8 mouse cellular contexts compared by ENCODE assay signal in genomic region chrX:56609285-56609622, GRCm38 (mm10). TPM values are rescaled to one million over a fixed set of nuclear protein-coding genes. Genes with fewer than 3 reads are reported as not detected.
DNase-seq lines count a peak whose midpoint lies in the region; ATAC-seq and TF ChIP-seq lines count a peak whose summit lies in the region.

No protein-coding gene starts in this region.

- H3K4me1 ChIP-seq in CH12.LX (ENCODE audit: control insufficient read depth in 1 of 2, insufficient read depth in 2 of 2), result peaks cover 9 to 10% of the 10 kb centered on the region in 2 experiments; a peak in 2 of 4 replicates
- peaks cover 5% of the 10 kb centered on the region; the same call in 1 of the 2 replicates for H3K4me1 ChIP-seq in forebrain, embryonic 15.5 days
- peaks cover 4% of the 10 kb centered on the region; the same call in 1 of the 2 replicates for H3K4me1 ChIP-seq in liver, postnatal 0 days (ENCODE audit: insufficient read depth)

- H3K27me3 ChIP-seq in CH12.LX (replicated peaks), result no peaks in the 10 kb centered on the region
- H3K27me3 ChIP-seq in forebrain, embryonic 15.5 days, result no peaks in the 10 kb centered on the region
- H3K27me3 ChIP-seq in liver, postnatal 0 days (ENCODE audit: insufficient read depth, low read length), result no peaks in the 10 kb centered on the region

- peak overlapping the region; percentile 86 for H3K27ac ChIP-seq in gastrocnemius, adult 2 months
- H3K27ac ChIP-seq in CH12.LX (ENCODE audit: insufficient read depth, low read depth), result no peak overlapping the region
- H3K27ac ChIP-seq in forebrain, embryonic 15.5 days (replicated peaks), result peak overlapping the region; percentile 82
- H3K27ac ChIP-seq in liver, postnatal 0 days (ENCODE audit: low read depth), result no peak overlapping the region

- whole genome bisulfite sequencing in forebrain, embryonic 15.5 days, result 27% methylated on average over 7 of the region's 7 CpGs
- WGBS in liver, postnatal 0 days (ENCODE audit: insufficient replicate concordance), result 21% methylated on average over 7 of the region's 7 CpGs

- H3K9ac ChIP-seq in CH12.LX (ENCODE audit: insufficient read depth, low read depth), result peak overlapping the region; percentile 37; the same call in 1 of the 2 replicates
- peak overlapping the region; percentile 66; the same call in 1 of the 2 replicates for H3K9ac ChIP-seq in forebrain, embryonic 15.5 days (replicated peaks)
- peak overlapping the region; percentile 72 for H3K9ac ChIP-seq in liver, postnatal 0 days (replicated peaks)

- no peak for DNase-seq in gastrocnemius, adult 2 months
- no peak for DNase-seq in gastrocnemius, postnatal 4 days (ENCODE audit: low spot score in 2 of 2)
- no peak for DNase-seq in CH12.LX (ENCODE audit: extremely low read depth)
- DNase-seq in liver, postnatal 0 days, result no peak
- DNase-seq in adrenal gland, postnatal 14 days, result no peak
- DNase-seq in left cerebral cortex, postnatal 36 days (ENCODE audit: low spot score in 2 of 2), result no peak
- DNase-seq in frontal cortex, postnatal 25 days (ENCODE audit: low spot score in 2 of 2), result no peak

- no peaks in the 10 kb centered on the region for H3K79me2 ChIP-seq in CH12.LX (replicated peaks; ENCODE audit: control insufficient read depth, extremely low read depth, insufficient read depth, poor library complexity, severe bottlenecking)

- ATAC-seq in forebrain, embryonic 15.5 days (replicated peaks), result no peak
- ATAC-seq in liver, postnatal 0 days, result no peak; the same call in 1 of the 2 replicates

- intact Hi-C loops in gastrocnemius, adult 2 months (cut with DNase I), result no loop called here
- intact Hi-C loops in left cerebral cortex, postnatal 36 days (cut with DNase I), result no loop called here

- no peak for TF ChIP-seq CTCF in gastrocnemius, adult 2 months (IDR thresholded peaks at IDR 0.05)
- no peak for TF ChIP-seq CTCF in CH12.LX (conservative IDR thresholded peaks at IDR 0.05 in 1 of 2, IDR thresholded peaks at IDR 0.05 in 1 of 2; ENCODE audit: low read depth in 2 of 2, low read length in 2 of 2)
- TF ChIP-seq CTCF in liver, postnatal 0 days (IDR thresholded peaks at IDR 0.05; ENCODE audit: low read depth), result no peak

- no peak for TF ChIP-seq POLR2A in CH12.LX (IDR thresholded peaks at IDR 0.05; ENCODE audit: low read depth, low read length)

- TF ChIP-seq RAD21 in CH12.LX (IDR thresholded peaks at IDR 0.05; ENCODE audit: low read depth, low read length), result no peak

- dilution Hi-C loops in CH12.LX (cut with MboI; ENCODE audit: extremely low pct_ligation_motif_present, extremely low pct_unique_long_range_greater_than_20kb, low sequenced_read_pairs), result no loop called here

- peak overlapping the region; percentile 85 for H3K4me3 ChIP-seq in gastrocnemius, adult 2 months
- H3K4me3 ChIP-seq in CH12.LX (replicated peaks in 1 of 3; ENCODE audit: low read depth in 2 of 3, low read length in 2 of 3, poor library complexity in 1 of 3), result peak overlapping the region; percentile 32 to 66 (median 49)
- H3K4me3 ChIP-seq in forebrain, embryonic 15.5 days, result peak overlapping the region; percentile 63
- H3K4me3 ChIP-seq in liver, postnatal 0 days (ENCODE audit: low read depth, low read length), result peak overlapping the region; percentile 73

- in situ Hi-C loops in CH12.LX (cut with MboI; ENCODE audit: low pct_ligation_motif_present, low pct_unique_long_range_greater_than_20kb, low sequenced_read_pairs), result no loop called here

- no peaks in the 10 kb centered on the region for H3K36me3 ChIP-seq in CH12.LX (replicated peaks in 1 of 2; ENCODE audit: control insufficient read depth in 1 of 2, insufficient read depth in 1 of 2, low read length in 1 of 2)
- H3K36me3 ChIP-seq in forebrain, embryonic 15.5 days, result no peaks in the 10 kb centered on the region
- H3K36me3 ChIP-seq in liver, postnatal 0 days (replicated peaks; ENCODE audit: insufficient read depth, low read length), result no peaks in the 10 kb centered on the region

- no peak for TF ChIP-seq EP300 in CH12.LX (IDR thresholded peaks at IDR 0.05; ENCODE audit: low read length)
- no peak for TF ChIP-seq EP300 in liver, postnatal 0 days (IDR thresholded peaks at IDR 0.05; ENCODE audit: low read depth)

- H3K4me2 ChIP-seq in CH12.LX (ENCODE audit: insufficient read depth, low read depth, poor library complexity, severe bottlenecking), result peak overlapping the region; percentile 57; the same call in 1 of the 2 replicates
- peak overlapping the region; percentile 43 for H3K4me2 ChIP-seq in forebrain, embryonic 15.5 days (replicated peaks)
- H3K4me2 ChIP-seq in liver, postnatal 0 days (ENCODE audit: low read depth, low read length), result peak overlapping the region; percentile 82

- H3K9me3 ChIP-seq in CH12.LX (replicated peaks; ENCODE audit: low read length), result no peaks in the 10 kb centered on the region
- no peaks in the 10 kb centered on the region for H3K9me3 ChIP-seq in forebrain, embryonic 15.5 days
- H3K9me3 ChIP-seq in liver, postnatal 0 days (ENCODE audit: low read length), result no peaks in the 10 kb centered on the region

TF ChIP-seq in CH12.LX, 34 proteins besides CTCF, POLR2A, EP300 and RAD21:
- TF ChIP-seq IRF4 (IDR thresholded peaks at IDR 0.05; ENCODE audit: low read depth, low read length) (no peak), MYC (IDR thresholded peaks at IDR 0.05; ENCODE audit: low read depth, low read length) (no peak), TCF12 (IDR thresholded peaks at IDR 0.05; ENCODE audit: low read depth, low read length) (no peak), UBTF (IDR thresholded peaks at IDR 0.05; ENCODE audit: low read depth, low read length) (no peak), NELFE (IDR thresholded peaks at IDR 0.05; ENCODE audit: low read depth, low read length) (no peak), ZNF384 (IDR thresholded peaks at IDR 0.05; ENCODE audit: low read depth, low read length) (no peak), CHD1 (IDR thresholded peaks at IDR 0.05; ENCODE audit: low read depth, low read length) (no peak), HCFC1 (IDR thresholded peaks at IDR 0.05; ENCODE audit: low read depth, low read length) (no peak), MXI1 (IDR thresholded peaks at IDR 0.05; ENCODE audit: low read depth, low read length) (no peak), SMC3 (IDR thresholded peaks at IDR 0.05; ENCODE audit: low read depth, low read length) (no peak)
TF ChIP-seq in CH12.LX: peak in this region for 0.

RNA-seq across cellular contexts. Expression of gene Slc9a6, which starts 0.3 kb away (rescaled TPM):
- total RNA-seq in gastrocnemius, adult 2 months (2021), result 10 to 100 TPM; 24.9 to 31.3 TPM
- total RNA-seq in gastrocnemius, postnatal 4 days (2021), result 10 to 100 TPM; 17.5 to 18.8 TPM
- total RNA-seq in CH12.LX (2012; rRNA removed) (6.9 and 7.6 TPM in 2 replicates), CH12.LX (2014; rRNA removed) (5.2 and 5.9 TPM in 2 replicates)
- 5.3 and 7.3 TPM in 2 replicates for polyA plus RNA-seq in CH12.LX (2012; ENCODE audit: insufficient read length, low read depth)
- polyA plus RNA-seq in forebrain, embryonic 15.5 days (2015; fragmentation: Nextera tagmentation; extraction: Ambion mirVana), result 43.3 and 46.0 TPM in 2 replicates
- 3.7 and 4.0 TPM in 2 replicates for polyA plus RNA-seq in liver, postnatal 0 days (2015; fragmentation: Nextera tagmentation; extraction: Ambion mirVana)
- 18.0 and 20.4 TPM in 2 replicates for total RNA-seq in adrenal gland, postnatal 14 days (2021)
- total RNA-seq in left cerebral cortex, postnatal 36 days (2021), result 100 to 1,000 TPM in 1 of 2 experiments, 10 to 100 TPM in 1; 97.3 to 103 TPM

RNA-seq across cellular contexts. Expression of gene Mmgt1, which starts 11.4 kb away (rescaled TPM):
- total RNA-seq in gastrocnemius, adult 2 months (2021), result 10 to 100 TPM; 25.0 to 27.2 TPM
- total RNA-seq in gastrocnemius, postnatal 4 days (2021), result 10 to 100 TPM; 15.5 to 16.4 TPM
- 15.8 and 19.3 TPM in 2 replicates for total RNA-seq in CH12.LX (2012; rRNA removed)
- total RNA-seq in CH12.LX (2014; rRNA removed), result 37.8 and 40.7 TPM in 2 replicates
- polyA plus RNA-seq in CH12.LX (2012; ENCODE audit: insufficient read length, low read depth), result 16.5 and 17.0 TPM in 2 replicates
- 49.9 and 52.2 TPM in 2 replicates for polyA plus RNA-seq in forebrain, embryonic 15.5 days (2015; fragmentation: Nextera tagmentation; extraction: Ambion mirVana)
- 4.8 and 5.0 TPM in 2 replicates for polyA plus RNA-seq in liver, postnatal 0 days (2015; fragmentation: Nextera tagmentation; extraction: Ambion mirVana)
- 26.3 and 28.4 TPM in 2 replicates for total RNA-seq in adrenal gland, postnatal 14 days (2021)
- total RNA-seq in left cerebral cortex, postnatal 36 days (2021), result 10 to 100 TPM; 26.0 to 26.8 TPM

RNA-seq across cellular contexts. Expression of gene Gm648, which starts 59.8 kb away (rescaled TPM):
- total RNA-seq in gastrocnemius, adult 2 months (2021), result not detected
- not detected for total RNA-seq in gastrocnemius, postnatal 4 days (2021)
- total RNA-seq in CH12.LX (2012; rRNA removed) (not detected in 2 replicates), CH12.LX (2014; rRNA removed) (not detected in 2 replicates)
- polyA plus RNA-seq in CH12.LX (2012; ENCODE audit: insufficient read length, low read depth), result not detected in 2 replicates
- polyA plus RNA-seq in forebrain, embryonic 15.5 days (2015; fragmentation: Nextera tagmentation; extraction: Ambion mirVana), result not detected in 2 replicates
- polyA plus RNA-seq in liver, postnatal 0 days (2015; fragmentation: Nextera tagmentation; extraction: Ambion mirVana), result not detected in 2 replicates
- total RNA-seq in adrenal gland, postnatal 14 days (2021), result not detected in 2 replicates
- not detected for total RNA-seq in left cerebral cortex, postnatal 36 days (2021)

Comparison
In these comparisons a context has a peak if more than half of its experiments do, and no peak if none do; other contexts are left out.
1. H3K27ac ChIP-seq: peak in gastrocnemius, adult 2 months (single experiment) and forebrain, embryonic 15.5 days (single experiment); none in CH12.LX (single experiment) and liver, postnatal 0 days (single experiment).
2. Peak in every context shown above with its lines, with median percentiles within 50 percentile points of each other: H3K4me3 ChIP-seq, H3K4me2 ChIP-seq and H3K9ac ChIP-seq.